Mouse (Mus musculus) thymus, adult 2 months (tissue): ENCODE measurements around the gene Chmp2a.

Source experiments
- CTCF ChIP-seq: fragments of 200-500 bp; IDR thresholded peaks from 2 replicates; pipeline ENCODE4 v1.5.1; 2012; ENCODE audit warnings: mild to moderate bottlenecking, control low read depth, low read length, moderate library complexity, borderline replicate concordance; ENCODE audit not compliant: control insufficient read depth, poor library complexity, insufficient read depth; ENCODE audit errors: extremely low read depth
- POLR2A ChIP-seq: fragments of 200-500 bp; IDR thresholded peaks from 2 replicates; pipeline ENCODE4 v1.6.1; 2012; ENCODE audit warnings: mild to moderate bottlenecking, low read length, control low read depth, moderate library complexity; ENCODE audit not compliant: control insufficient read depth, poor library complexity, insufficient read depth; ENCODE audit errors: extremely low read depth

DNA sequence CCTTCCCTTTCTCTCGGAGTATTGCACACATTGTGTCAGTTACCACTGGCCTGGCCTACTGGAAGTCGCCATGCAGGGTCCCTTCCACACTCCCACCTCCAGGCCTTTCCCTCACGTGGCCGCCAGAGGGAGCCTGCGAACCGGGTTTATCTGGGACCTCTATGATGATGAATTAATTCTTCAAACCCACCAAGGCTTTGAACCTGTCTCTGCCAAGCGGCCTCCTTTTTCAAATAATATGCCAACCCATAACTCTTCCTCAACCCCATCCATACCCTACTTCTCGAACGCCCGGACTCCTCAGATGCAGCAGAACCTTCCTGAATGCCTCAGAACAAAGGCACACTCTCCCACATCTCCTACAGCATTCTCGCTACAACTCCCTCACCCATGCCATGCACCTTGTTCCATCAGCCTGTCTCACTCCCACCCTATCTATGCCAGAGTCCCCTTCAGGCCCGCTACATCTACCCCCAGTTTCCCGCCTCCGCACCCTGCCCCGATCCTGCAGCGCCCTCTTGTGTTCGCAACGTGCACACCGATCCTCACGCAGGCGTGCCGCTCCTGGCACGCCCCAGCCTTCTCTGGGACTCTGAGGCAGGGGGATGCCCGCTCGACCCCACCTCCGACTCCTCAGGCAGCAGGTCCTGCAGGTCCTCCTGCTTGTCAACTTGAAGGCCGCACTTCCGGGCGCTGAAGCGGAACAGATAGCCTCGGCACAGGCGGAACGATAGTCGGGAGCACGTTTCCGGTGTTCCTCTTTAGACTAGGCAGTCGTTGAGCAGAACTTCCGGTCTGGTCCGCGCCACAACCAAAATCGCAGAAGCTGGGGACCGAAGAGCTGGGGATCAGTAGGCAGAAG lies 25.2 kb downstream of the Chmp2a start:
- TF ChIP-seq CTCF (peak; percentile 100), POLR2A (peak; percentile 38; the same call in 1 of the 2 replicates)
